Mouse (Mus musculus) CH12.LX (cell line): ENCODE data around the gene Dusp6.

Experiments used
- CTCF ChIP-seq, 2 experiments: IDR thresholded peaks in 1 of 2; conservative IDR thresholded peaks in 1 of 2; 2 replicates each; pipeline ENCODE4 v1.5.1; 2011 to 2012; ENCODE audit warnings: low read depth in 2 of 2, low read length in 2 of 2, improper control_type of control experiment in 1 of 2, inconsistent platforms in 1 of 2, mild to moderate bottlenecking in 1 of 2, moderate library complexity in 1 of 2
- EP300 ChIP-seq: IDR thresholded peaks from 2 replicates; pipeline ENCODE4 v1.6.1; 2011; ENCODE audit warnings: low read length, improper control_type of control experiment
- KAT2A ChIP-seq: IDR thresholded peaks from 2 replicates; pipeline ENCODE4 v1.6.1; 2012; ENCODE audit warnings: low read length, improper control_type of control experiment, inconsistent platforms; ENCODE audit not compliant: insufficient replicate concordance
- MAZ ChIP-seq: IDR thresholded peaks from 2 replicates; pipeline ENCODE4 v1.6.1; 2012; ENCODE audit warnings: low read depth, mild to moderate bottlenecking, inconsistent platforms, low read length, improper control_type of control experiment, moderate library complexity
- MEF2A ChIP-seq: IDR thresholded peaks from 2 replicates; pipeline ENCODE4 v1.6.1; 2014; ENCODE audit warnings: low read depth, mild to moderate bottlenecking, inconsistent platforms, low read length, improper control_type of control experiment, borderline replicate concordance
- NELFE ChIP-seq: IDR thresholded peaks from 2 replicates; pipeline ENCODE4 v1.6.1; 2011; ENCODE audit warnings: low read depth, low read length, improper control_type of control experiment
- RAD21 ChIP-seq: IDR thresholded peaks from 2 replicates; pipeline ENCODE4 v1.6.1; 2011; ENCODE audit warnings: low read depth, mild to moderate bottlenecking, low read length, improper control_type of control experiment, moderate library complexity

DNA sequence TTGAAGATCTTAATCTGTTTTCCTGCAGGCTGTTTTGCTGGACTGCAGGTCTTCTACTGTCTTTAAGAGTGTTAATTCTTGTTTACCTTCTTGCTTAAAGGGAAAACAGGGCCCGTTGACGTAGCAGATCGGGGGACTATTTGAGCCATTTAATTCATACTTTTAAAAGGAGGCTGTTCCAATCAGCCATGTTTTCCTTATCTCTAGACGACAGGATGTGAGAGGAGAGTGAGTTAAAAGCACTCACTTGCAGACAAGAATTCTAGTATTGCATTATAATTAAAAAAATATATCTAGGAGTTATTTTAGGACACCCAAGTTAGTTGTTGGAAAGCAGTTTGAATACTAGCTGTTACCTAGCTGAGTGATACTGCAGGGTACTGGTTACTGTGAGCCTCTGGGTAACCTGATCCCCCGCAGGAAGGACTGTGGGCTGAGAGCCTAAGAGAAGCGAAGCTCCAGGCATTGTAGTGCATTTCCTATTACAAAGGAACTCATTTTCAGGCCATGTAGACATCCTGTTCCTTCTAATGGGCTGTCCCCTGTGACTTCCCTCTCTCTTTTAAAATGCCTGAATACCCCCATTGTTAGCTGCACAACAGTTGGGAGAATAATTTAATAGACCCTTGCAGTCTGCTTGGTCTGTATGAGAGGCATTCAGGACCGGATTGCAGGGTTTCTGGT is 2.1 kb downstream of the Dusp6 start:
- TF ChIP-seq KAT2A (no peak), RAD21 (no peak), CTCF (conservative IDR thresholded peaks at IDR 0.05 in 1 of 2, IDR thresholded peaks at IDR 0.05 in 1 of 2; ENCODE audit: low read depth in 2 of 2, low read length in 2 of 2) (no peak), EP300 (no peak), MEF2A (no peak), NELFE (no peak), MAZ (no peak)
